Mouse (Mus musculus) T-helper 17 cell (primary cell): Measurements from ENCODE around the gene Nrp2.

Source experiments
- in situ Hi-C, 2 experiments: fragments of 300-600 bp; cut with MboI, MseI; formaldehyde crosslinking; loops; 1 replicate in 1 of 2; 2 replicates in 1 of 2; pipeline ENCODE4 v1.15.1; 2025; ENCODE audit warnings: high pct_unique_total_duplicates in 2 of 2

The Nrp2 gene

DNA sequence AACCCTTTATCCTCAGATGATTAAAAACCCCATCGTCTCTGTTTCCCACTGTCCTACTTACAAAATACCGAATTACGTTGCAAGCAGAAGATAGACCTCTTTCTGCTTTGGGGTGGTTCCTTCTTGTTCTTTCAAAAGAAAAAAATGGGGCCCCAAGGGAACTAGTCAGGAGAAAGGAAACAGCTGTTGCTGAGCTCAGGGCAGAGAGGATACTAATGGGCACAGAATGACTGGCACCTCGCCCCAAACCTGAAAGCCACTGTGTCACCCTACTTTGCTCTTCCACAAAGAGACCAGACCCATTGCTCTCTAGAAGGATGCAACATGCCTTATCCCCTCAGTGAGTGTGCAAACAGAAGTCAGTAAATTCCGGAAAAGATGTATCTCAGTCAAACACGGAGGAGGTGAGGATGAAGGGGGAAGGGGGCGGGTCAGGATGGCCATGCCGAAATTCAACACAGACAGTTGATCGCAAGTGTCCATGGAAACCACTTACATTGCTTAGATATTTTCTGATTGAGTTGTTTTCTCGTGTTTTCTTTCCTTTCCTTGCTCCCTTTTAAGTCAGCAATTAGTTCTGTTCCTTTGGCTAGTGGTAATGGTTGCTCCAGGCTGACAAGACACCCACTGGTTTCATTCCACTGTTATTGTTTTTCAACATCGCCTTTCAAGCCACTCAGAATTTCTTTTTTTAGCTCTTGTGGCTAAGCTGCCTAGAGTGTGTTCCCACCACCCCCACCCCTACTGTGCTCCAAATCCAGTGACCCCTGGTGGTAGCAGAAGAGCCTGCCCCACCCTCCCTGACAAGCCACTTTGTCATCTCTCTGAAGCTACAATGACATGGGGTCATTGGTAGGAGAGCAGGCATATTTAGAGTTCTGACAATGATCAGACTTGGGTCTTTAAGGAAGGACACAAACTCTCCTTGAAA lies 71.5 kb downstream of the Nrp2 start:
- in situ Hi-C loops, result loop anchor here (5.0 to 25.0 kb wide), 2 partner anchors 103 to 488 kb away; partner anchors contain the start of gene Zdbf2 (in 1 of the 2)

DNA sequence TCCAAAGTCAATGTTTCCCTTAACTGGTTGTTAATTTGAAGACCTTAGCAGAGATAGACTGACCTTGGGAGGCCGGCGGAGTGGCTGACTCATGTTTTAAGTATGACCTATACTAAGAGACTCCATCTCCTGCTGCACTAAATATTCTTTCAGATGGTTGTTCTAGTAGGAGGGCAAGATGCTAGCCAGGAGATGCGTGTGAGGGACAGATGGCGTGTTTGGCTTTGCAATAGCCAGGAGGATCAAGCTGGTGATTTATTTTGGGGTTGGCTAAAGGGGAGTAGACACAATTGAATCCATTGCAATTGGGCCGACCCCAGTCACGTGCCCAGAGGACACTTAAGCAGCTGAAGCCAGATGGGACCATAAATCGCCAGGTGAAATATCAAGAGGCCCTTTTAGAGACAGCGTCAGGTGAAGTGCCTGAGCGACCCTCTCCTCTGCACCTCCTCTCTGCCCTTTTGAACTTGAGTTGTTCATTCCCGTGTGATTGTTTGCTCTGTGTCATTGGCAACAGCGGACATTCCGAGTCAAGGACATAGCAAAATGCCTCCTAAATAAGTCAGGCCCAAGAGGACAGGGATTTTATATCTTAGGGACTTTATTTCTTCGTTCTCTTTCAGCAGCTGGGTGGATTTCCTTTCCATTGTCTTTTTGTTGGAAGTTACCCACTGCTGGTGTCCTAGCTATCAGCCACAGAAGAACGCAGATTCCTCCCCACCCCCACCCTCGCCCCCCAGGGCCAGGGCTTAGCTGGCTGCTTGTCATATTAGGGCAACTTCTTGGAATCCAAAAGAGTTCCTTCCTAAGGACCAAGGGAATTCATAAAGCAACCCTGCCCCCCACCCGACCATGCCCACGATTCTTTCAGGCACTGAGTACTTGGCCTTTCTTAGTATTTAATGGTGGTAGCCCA lies 74.5 kb downstream of the Nrp2 start:
- in situ Hi-C loops, result loop anchor here in 1 of 2 experiments (5.0 kb wide), 1 partner anchor 100 kb away; no protein-coding TSS in a partner anchor

DNA sequence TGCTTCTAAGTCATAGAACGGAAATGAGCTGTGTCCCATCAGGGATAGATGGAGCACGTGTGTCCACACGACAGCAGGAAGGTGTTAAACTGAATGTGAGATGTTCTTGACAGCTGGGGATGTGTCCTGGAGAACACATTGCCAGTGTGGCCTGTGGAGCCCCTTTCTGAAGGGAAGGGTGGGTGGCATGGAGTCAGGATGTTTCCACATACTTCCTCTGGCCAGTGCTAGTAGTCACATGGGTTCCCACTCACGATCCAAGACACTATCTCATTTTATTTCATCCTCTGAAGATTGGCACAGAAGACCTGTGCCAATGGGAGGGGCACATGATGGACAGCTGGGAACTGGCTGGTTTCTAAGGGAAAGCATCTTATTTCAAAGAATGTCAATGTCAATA lies 75.8 kb downstream of the Nrp2 start:
- in situ Hi-C loops, result loop anchor here in 1 of 2 experiments (5.0 kb wide), 1 partner anchor 98 kb away; no protein-coding TSS in a partner anchor

DNA sequence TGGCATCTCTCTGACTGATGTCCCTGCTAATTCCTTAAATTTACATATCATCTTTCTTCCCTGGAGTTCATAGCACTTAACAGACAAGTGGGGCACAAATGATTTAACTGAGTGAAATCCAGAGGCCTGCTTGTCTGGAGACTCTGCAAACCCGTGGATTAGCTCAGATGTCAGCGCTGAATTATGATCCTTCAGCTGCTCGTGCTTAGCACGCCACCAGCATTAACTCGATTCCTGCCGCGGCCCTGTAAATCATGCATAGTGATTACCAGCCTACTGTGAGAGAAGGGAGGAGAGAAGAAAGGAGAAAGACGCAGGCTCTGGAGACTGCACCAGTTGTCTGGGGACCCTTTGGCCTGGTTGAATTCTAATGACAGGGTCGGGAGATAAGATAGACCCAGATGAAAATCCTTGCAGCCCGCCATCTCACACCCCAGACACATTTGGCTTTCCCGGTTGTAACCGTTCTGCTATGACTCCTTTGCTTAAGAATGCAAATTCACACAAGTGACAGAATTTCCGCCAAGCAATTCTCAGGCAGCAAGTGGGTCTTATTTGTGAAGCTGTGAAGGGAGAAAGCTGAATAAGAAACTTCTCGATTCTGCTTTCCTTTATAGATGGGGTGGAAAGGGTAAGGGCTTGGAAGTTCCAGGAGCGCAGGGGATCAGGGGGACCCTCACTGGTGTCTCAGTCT lies 77.1 kb downstream of the Nrp2 start:
- in situ Hi-C loops, result loop anchor here (5.0 to 10.0 kb wide), 2 partner anchors 152 to 155 kb away; no protein-coding TSS in a partner anchor

DNA sequence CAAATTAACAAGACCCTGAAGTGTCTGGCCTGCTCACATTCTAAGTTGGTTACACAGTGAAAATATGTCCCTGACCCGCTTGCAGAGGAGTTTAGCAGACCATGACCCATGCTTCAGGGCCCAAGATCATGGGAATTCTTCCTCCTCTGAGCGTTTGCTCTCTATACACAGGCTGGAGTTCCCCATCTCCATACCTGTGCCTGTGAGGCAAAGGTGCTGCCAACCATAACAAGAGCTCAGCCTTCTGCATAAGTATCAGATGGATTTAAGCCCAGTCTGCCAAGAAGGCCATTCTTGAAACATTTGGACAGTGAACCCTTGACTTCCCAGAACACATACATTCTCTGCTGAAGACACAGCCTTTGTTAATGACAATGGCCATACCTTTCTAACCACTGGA lies 79.1 kb downstream of the Nrp2 start:
- in situ Hi-C loops, result loop anchor here (5.0 to 10.0 kb wide), 2 partner anchors 150 to 153 kb away; no protein-coding TSS in a partner anchor

DNA sequence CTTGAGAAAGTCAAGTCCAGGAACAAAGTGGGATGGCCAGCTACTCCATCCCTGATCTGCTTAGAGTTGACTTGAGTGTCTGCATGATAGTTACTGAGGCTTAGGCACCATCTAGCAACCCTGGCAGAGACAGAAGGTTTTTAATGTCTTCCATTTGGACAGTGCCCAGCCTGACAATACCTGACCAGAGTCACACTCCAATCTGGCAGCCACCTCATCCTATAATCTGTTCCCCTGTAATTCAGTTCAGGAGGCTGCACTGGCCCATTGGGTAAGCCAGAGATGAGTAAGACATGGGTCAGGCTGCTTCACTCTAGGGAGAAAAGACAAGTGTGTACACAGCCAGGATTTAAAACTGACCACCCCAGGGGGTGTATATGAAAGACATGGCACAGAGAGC lies 79.5 kb downstream of the Nrp2 start:
- in situ Hi-C loops, result loop anchor here (5.0 to 10.0 kb wide), 2 partner anchors 150 to 152 kb away; no protein-coding TSS in a partner anchor

DNA sequence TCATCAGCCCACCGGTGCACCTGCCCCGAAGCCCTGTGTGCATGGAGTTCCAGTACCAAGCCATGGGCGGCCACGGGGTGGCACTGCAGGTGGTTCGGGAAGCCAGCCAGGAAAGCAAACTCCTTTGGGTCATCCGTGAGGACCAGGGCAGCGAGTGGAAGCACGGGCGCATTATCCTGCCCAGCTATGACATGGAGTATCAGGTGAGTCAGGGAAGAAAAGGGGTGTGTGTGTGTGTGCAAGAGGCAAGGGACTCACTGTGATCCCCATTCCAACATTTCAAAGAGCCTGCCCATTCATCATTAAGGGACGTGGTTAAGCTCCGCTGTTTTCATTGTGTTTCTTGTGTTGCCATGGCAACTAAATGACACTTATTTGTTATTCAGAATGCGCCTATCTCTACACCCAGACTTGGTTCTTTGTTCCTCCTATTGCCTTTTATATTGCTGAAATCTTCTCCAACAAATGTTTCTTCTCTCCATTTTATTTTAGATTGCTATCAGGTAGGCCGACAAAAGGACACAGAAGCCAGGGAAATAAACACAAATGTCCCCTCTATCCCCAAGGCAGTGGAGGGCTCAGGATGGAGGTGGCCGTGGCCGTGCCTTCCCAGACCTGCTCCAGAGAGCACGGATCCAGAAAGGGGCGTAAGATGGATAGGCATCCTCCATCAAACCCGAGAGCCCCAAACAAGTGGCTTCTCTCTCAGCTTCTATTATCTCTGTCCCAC lies 80.4 kb downstream of the Nrp2 start:
- in situ Hi-C loops, result loop anchor here (5.0 to 10.0 kb wide), 2 partner anchors 149 to 151 kb away; no protein-coding TSS in a partner anchor

DNA sequence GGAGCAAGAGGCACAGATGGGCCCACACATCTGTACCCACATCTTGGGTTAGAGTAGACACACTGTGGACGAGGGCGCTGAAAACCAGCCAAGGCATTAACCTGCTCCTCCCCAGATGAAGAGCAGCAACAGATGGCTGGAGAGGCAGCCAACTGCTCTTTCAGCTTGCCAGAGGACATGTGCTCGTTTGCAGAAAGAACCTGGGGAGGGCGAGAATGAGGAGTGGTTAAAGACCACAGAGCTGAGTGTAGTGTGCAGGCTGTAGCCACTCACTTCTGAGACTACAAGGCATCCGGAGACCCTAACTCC lies 81.0 kb downstream of the Nrp2 start:
- in situ Hi-C loops, result loop anchor here (5.0 to 10.0 kb wide), 2 partner anchors 148 to 151 kb away; no protein-coding TSS in a partner anchor

DNA sequence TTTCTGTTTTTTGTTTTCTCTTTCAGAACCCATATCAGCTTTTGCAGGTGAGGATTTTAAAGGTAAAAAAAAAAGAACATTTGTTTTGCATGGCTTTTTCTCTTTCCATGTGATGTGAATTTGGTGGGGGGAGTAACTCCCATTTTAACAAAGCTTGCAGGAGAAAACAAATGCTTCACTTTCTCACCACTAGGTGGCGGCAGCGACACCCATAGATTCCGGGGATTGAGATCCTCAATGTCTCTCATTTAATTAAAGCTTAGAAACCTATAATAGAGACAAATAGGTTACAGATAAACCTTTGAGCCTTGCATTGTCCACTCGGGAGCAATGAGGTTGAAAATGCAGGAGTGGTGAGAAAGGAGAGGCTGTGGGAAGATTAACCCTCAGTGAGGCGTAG lies 83.2 kb downstream of the Nrp2 start:
- in situ Hi-C loops, result loop anchor here in 1 of 2 experiments (10.0 kb wide), 1 partner anchor 149 kb away; no protein-coding TSS in a partner anchor

DNA sequence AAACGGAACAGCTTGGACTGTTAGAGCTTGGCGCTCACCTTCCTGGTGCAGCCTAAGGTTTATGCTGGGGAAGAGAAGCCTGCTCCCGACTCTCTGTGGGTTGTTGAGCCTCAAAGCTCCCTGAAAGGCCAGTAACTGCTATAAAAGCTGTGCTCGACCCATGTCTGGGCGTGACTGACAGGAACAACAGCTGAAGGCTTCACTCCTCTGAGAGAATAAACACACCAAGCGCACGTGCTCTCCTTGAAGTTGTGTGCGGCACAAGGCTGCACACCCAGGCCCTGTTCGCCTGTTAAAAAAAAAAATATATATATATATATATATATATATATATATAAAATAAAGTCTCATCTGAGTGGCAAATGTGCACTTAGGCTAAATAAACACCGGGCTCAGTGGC lies 84.5 kb downstream of the Nrp2 start:
- in situ Hi-C loops, result loop anchor here in 1 of 2 experiments (10.0 kb wide), 1 partner anchor 147 kb away; no protein-coding TSS in a partner anchor

DNA sequence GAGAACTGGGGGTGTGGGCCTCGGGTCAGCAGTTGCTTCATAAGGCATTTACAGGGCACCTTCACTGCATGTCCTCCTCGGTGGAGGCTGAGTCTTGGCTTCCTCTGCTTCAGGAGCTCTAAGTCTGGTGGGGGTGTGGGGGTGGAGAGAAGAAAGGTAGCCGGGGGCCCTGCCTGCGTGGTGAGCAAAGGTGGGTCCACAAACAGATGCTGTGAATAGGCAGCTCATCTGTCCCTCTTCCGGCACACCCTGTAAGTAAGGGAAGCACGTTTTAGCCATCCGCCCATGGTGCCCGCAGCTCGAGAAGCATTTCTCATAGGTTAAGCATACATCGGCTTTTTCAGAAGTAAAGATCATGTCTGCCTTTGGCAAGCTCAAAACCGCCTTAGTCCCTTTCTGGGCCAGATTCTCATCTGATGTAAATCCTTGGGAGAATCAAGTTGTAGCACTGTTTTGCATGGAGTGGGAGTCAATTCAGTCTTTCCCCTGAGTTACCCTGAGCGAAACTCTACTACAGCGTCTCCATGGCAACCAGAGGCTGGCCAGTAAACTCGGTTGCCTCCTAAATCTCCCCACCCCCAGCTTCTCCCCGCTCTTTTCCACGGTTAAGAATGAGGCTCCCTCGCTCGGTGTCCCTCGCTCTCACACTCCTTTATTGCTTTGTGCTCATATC lies 91.3 kb downstream of the Nrp2 start:
- in situ Hi-C loops, result no loop called here

DNA sequence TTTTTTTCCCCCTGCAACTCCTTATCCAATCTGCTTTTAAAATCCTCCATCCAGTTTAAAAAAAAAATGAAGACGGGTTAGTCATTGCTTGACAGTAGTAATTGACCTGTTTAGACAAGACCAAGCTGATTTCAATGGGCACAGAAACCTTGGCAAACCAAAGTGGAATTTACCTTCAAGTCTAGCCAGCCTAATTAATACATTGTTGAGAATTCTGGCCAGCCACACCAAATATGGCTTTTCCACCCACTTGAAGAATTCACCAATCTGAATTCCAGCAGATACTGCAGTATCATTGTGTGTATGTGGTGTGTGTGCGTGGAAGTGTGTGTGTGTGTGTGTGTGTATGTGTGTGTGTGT lies 91.8 kb downstream of the Nrp2 start:
- in situ Hi-C loops, result no loop called here

DNA sequence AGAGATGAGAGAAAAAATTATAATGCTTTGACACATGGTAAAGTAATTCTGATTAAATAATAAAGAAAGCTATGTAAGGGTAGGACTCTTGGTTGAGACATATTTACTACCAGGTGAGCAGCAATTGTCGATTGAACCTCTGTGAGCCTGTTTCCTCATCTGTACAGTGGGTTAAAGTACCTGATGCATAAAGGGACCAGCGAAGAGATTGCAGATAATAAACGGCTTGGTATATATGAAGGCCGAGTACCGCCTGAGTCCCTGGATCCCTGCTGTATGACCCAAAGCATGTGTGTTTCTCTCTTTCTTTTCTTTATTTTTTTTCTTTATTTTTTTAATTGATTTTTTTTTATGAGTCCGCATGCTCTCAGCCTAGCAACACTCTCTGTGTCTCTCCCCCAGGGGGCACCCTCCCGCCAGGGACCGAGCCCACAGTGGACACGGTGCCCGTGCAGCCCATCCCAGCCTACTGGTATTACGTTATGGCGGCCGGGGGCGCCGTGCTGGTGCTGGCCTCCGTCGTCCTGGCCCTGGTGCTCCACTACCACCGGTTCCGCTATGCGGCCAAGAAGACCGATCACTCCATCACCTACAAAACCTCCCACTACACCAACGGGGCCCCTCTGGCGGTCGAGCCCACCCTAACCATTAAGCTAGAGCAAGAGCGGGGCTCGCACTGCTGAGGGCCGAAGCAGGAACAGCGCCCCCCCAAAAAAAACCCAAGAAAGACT lies 92.4 kb downstream of the Nrp2 start:
- in situ Hi-C loops, result no loop called here

DNA sequence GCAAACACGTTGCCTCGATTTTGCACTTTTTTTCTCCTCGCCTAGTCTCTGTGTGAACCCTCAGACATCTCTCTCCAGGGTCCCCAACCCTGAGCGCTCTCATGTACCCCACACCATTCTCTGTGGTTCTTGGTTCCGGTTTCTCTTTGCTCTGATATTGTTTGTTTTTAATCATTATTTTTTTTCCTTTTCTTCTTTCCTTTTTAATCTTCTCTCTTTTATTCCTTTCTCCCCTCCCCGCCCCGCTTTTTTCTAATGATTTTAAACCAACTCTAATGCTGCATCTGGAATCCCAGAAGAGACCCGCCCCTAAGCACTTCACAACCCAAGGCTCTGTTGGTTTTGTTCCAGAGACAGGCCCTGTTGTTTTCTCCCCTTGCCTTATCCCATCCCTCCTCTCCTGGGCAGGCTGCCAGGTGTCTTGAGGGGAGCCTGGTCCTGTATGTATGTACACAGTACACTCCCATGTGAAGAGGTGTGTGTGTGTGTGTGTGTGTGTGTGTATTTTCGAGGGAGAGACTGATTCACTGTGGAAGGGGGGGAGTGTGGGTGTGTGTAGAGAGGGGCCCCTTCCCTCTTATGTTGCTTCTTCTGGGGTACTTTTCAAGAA lies 93.1 kb downstream of the Nrp2 start:
- in situ Hi-C loops, result no loop called here

DNA sequence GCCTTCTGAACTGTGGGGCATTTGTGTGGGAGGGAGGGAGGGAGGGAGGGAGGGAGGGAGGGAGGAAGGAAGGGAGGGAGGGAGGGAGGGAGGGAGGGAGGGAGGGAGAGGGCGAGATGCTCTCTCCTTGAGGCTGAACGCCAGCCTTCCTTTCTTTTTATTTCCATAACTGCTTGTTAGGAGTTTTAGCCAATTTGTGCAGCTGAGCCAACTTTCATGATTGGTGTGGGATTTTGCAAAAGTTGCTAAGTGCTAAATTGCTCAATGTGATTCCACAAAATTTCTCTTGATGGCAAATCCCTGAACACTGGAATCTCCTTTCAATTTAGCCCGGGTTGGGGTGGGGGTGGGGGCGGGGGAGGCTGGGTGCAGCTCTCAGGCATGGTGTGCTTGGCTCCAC lies 96.3 kb downstream of the Nrp2 start:
- in situ Hi-C loops, result no loop called here

DNA sequence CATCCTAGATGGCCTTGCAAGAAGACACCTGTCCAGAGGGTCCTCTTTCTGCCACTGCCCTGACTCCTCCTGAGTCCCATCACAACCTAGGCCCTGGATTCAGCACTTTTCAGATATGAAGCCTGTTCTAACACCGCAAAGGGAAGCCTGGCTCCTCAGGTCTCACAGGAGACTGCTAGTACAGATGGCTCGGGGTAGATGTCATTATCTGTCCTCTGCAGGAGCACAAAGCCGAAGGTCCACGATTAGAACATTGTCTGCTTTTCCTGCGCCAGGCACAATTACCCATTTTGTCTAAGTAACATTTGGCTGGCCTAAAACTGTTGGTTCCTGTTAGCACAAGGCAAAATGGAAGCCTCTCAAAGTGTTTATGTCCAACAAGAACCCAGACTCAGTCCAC lies 97.3 kb downstream of the Nrp2 start:
- in situ Hi-C loops, result loop anchor here in 1 of 2 experiments (5.0 kb wide), 1 partner anchor 52 kb away; no protein-coding TSS in a partner anchor

DNA sequence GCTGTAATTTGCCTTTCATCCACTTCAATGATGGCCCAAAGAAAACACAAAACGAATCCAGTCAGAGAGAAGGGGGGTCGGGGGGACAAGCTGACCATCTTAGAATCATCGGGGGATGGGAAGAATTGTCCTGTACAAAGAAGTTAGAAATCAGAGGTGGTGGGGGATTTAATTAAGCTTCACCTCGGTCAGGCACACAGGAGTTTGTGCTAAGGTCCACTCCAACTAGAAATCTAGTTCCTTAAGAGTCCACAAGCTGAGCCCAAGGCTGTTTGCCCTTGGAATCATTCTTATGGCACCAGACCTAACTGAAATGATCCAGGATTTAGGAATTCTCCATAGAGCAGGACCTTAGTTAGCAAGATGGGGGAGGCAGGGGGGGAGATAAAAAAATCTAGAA lies 98.3 kb downstream of the Nrp2 start:
- in situ Hi-C loops, result loop anchor here in 1 of 2 experiments (5.0 kb wide), 1 partner anchor 51 kb away; no protein-coding TSS in a partner anchor

DNA sequence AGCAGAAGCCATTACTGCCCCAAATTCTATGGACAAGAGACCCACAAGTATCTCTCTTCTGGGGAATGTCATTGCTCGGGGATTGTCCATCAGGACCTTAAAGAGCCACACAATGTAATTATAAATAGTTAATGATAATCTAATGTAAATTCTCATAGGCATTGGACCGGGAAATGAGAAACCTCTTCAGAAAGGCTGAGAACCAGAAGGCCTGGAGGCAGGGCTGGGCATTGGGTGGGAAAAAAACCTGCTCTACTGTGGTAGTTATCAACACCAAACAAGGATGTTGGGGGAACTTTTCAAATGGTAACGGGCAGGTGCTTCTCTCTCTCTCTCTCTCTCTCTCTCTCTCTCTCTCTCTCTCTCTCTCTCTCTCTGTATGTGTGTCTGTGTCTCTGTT lies 98.8 kb downstream of the Nrp2 start:
- in situ Hi-C loops, result loop anchor here in 1 of 2 experiments (5.0 kb wide), 1 partner anchor 50 kb away; no protein-coding TSS in a partner anchor
